Mouse (Mus musculus) midbrain, postnatal 0 days (tissue): ENCODE measurements around the gene Olfr103. TPM values are rescaled to one million over a fixed set of nuclear protein-coding genes. Genes with fewer than 3 reads are reported as not detected.

Source experiments
- ATAC-seq: fragments of 200-750 bp; cut with Nextera tagmentation; 2 replicates; pipeline ENCODE4 v1.8.0; 2017; ENCODE audit warnings: moderate number of reproducible peaks, mild to moderate bottlenecking, moderate TSS enrichment, moderate library complexity; ENCODE audit not compliant: low FRiP score
- DNase-seq: peaks from one replicate; pipeline ENCODE4 v3.0.0-alpha.2; 2015; ENCODE audit warnings: low spot score
- H3K27ac ChIP-seq: fragments of 300-500 bp; sonication (generic); 2 replicates; pipeline ENCODE4 v1.5.1; 2014; ENCODE audit warnings: low read depth, mild to moderate bottlenecking, low read length, mixed read lengths
- H3K27me3 ChIP-seq: fragments of 300-500 bp; sonication (generic); 2 replicates; pipeline ENCODE4 v1.6.1; 2014; ENCODE audit warnings: low read length, control low read depth, mixed read lengths; ENCODE audit not compliant: insufficient read depth
- H3K36me3 ChIP-seq: fragments of 300-500 bp; sonication (generic); 2 replicates; pipeline ENCODE4 v1.6.1; 2014; ENCODE audit warnings: low read length, control low read depth, mixed read lengths; ENCODE audit not compliant: insufficient read depth
- H3K4me1 ChIP-seq: fragments of 300-500 bp; sonication (generic); 2 replicates; pipeline ENCODE4 v1.6.1; 2014; ENCODE audit warnings: mild to moderate bottlenecking, control low read depth, antibody characterized with exemption, low read length, mixed read lengths; ENCODE audit not compliant: insufficient read depth
- H3K4me2 ChIP-seq: fragments of 300-500 bp; sonication (generic); 2 replicates; pipeline ENCODE4 v1.6.1; 2014; ENCODE audit warnings: low read depth, mild to moderate bottlenecking, low read length, mixed read lengths; ENCODE audit not compliant: poor library complexity, severe bottlenecking
- H3K4me3 ChIP-seq: fragments of 300-500 bp; sonication (generic); 2 replicates; pipeline ENCODE4 v1.5.1; 2014; ENCODE audit warnings: low read depth, mild to moderate bottlenecking, low read length, moderate library complexity
- H3K9ac ChIP-seq: fragments of 300-500 bp; sonication (generic); replicated peaks from 2 replicates; pipeline ENCODE4 v1.6.1; 2014; ENCODE audit warnings: mild to moderate bottlenecking, low read length, moderate library complexity, mixed read lengths; ENCODE audit not compliant: poor library complexity, severe bottlenecking
- H3K9me3 ChIP-seq: fragments of 300-500 bp; sonication (generic); 2 replicates; pipeline ENCODE4 v1.6.1; 2016; ENCODE audit warnings: low read length, control low read depth
- CTCF ChIP-seq: IDR thresholded peaks from 2 replicates; pipeline ENCODE4 v1.5.1; 2016; ENCODE audit warnings: antibody characterized with exemption, mild to moderate bottlenecking
- WGBS: fragments of 180-500 bp; shearing (Covaris S2); extraction: QIAGEN DNeasy Blood & Tissue Kit; methylation state at CpG from one replicate; pipeline ENCODE4 v1.1.7; 2014; 5-methylcytosine and 5-hydroxymethylcytosine counted together
- polyA plus RNA-seq: library from polyadenylated mRNA; unstranded; fragments of >200 nt; fragmentation: Nextera tagmentation; extraction: Ambion mirVana; gene quantifications from 2 replicates; pipeline ENCODE4 v1.2.1, GENCODE M21; 2015
- total RNA-seq: library from RNA; depleted of rRNA; stranded (reverse); fragments of >200 nt; gene quantifications from 2 replicates; pipeline ENCODE4 v1.2.3, GENCODE M21; 2014; rRNA removed

Olfr103 gene
- not detected in 2 replicates for total RNA-seq
- not detected in 2 replicates for polyA plus RNA-seq

DNA sequence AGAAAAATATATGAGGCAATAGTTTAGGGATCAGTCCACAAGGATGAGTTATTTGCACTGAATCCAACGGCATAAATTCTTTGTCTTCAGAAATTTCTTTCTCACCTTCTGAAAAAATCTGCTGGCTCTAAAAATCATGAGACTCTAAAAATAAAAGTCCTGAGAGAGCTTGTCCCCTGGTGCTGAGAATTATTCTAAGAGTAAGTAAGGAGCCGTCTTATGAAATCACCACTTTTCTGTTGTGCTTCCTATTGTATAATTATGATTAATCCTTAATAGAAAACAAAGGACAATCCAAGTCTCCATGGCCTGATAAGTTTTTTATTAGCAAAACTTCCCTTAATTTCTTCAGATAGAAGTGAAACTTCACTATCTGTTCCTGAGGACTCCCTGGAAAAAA lies at the start of gene Olfr103:
Gene Olfr103, minus strand, starts transcription at position 101 of the 400 bp plus-strand sequence.
- Histone ChIP-seq H3K27ac (no peak within 1 kb of the TSS), H3K4me2 (no peak within 1 kb of the TSS), H3K36me3 (no peaks in the 10 kb centered on the region), H3K4me1 (no peaks in the 10 kb centered on the region), H3K27me3 (no peaks in the 10 kb centered on the region), H3K9ac (no peak within 1 kb of the TSS), H3K9me3 (no peaks in the 10 kb centered on the region), H3K4me3 (no peak within 1 kb of the TSS)
- no peak for DNase-seq
- 85% methylated on average over 2 of the region's 2 CpGs for WGBS
- no peak for TF ChIP-seq CTCF
- no peak for ATAC-seq

DNA sequence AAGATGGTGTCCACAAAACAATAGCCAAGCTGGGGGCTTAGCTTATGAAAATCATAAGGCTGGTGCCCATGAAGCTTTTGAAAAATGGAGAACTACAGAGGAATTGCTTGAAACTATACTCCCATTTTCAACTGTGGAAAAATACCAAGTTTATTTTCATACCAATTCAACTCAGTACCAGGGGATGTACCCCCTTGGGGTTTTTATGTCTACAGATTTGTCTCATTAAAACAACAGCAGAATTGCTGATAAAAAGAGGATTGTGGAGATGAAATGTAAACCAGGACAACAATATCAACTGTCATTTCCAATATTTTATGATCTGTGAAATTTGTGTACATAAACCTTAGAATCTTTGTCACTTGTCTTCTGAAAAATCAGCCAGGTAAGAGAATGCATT lies 39.2 kb upstream of the Olfr103 start, which contains the start of gene Olfr105-ps:
Gene Olfr105-ps, plus strand, starts transcription at position 301 of the 400 bp plus-strand sequence.
- no peak for DNase-seq
- no peaks in the 10 kb centered on the region for H3K9me3 ChIP-seq
- ATAC-seq: no peak
- H3K9ac ChIP-seq: no peak within 1 kb of the TSS
- H3K27me3 ChIP-seq: no peaks in the 10 kb centered on the region
- no peak within 1 kb of the TSS for H3K4me2 ChIP-seq
- H3K27ac ChIP-seq: no peak within 1 kb of the TSS
- H3K4me1 ChIP-seq: no peaks in the 10 kb centered on the region
- H3K36me3 ChIP-seq: no peaks in the 10 kb centered on the region
- no peak for TF ChIP-seq CTCF
- no peak within 1 kb of the TSS for H3K4me3 ChIP-seq

DNA sequence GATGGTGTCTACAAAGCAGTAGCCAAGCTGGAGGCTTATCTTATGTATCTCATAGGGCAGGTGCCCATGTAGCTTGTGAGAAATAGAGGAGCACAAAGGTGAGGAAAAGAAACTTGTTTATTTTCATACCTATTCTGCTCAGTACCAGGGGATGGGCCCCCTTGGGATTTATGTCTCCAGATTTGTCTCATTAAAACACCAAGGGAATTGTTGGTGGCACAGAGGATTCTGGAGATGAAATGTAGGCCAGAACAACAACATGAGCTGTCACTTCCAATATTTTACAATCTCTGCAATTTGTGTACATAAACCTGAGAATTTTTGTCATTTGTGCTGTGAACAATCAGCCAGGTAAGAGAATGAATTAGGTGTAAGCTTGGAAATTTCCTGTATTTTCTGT lies 19.8 kb upstream of the Olfr103 start, which contains the start of gene Olfr104-ps:
Gene Olfr104-ps, plus strand, starts transcription at position 301 of the 400 bp plus-strand sequence.
- Histone ChIP-seq H3K4me2 (no peak within 1 kb of the TSS), H3K9me3 (no peaks in the 10 kb centered on the region), H3K4me3 (no peak within 1 kb of the TSS), H3K27me3 (no peaks in the 10 kb centered on the region), H3K4me1 (no peaks in the 10 kb centered on the region), H3K9ac (no peak within 1 kb of the TSS), H3K36me3 (no peaks in the 10 kb centered on the region), H3K27ac (no peak within 1 kb of the TSS)
- ATAC-seq (no peak), DNase-seq (no peak)
- TF ChIP-seq CTCF: no peak

DNA sequence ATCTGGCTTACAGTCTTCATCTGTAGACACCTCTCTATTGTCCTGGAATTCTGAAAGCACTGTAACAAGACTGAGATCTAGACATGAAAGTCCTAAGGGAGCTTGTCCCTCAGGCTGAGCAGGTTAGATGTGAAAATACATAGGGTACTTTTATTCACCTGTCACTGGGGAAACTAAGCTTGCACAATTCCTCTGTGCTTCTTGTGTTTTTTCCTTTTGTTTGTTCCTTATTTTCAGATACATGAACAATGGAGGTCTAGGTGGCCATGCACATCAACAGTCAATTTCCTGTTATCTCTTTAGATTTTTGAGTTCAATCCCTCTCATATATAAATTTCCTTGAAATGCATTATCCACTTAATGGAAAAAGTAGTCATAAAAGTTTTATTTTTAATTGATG lies 22.5 kb downstream of the Olfr103 start, which contains the start of gene Olfr102:
Gene Olfr102, minus strand, starts transcription at position 101 of the 400 bp plus-strand sequence.
- Histone ChIP-seq H3K9me3 (no peaks in the 10 kb centered on the region), H3K9ac (no peak within 1 kb of the TSS), H3K4me2 (no peak within 1 kb of the TSS), H3K27ac (no peak within 1 kb of the TSS), H3K4me1 (no peaks in the 10 kb centered on the region), H3K4me3 (no peak within 1 kb of the TSS), H3K36me3 (no peaks in the 10 kb centered on the region), H3K27me3 (no peaks in the 10 kb centered on the region)
- DNase-seq (no peak), ATAC-seq (no peak)
- no peak for TF ChIP-seq CTCF

DNA sequence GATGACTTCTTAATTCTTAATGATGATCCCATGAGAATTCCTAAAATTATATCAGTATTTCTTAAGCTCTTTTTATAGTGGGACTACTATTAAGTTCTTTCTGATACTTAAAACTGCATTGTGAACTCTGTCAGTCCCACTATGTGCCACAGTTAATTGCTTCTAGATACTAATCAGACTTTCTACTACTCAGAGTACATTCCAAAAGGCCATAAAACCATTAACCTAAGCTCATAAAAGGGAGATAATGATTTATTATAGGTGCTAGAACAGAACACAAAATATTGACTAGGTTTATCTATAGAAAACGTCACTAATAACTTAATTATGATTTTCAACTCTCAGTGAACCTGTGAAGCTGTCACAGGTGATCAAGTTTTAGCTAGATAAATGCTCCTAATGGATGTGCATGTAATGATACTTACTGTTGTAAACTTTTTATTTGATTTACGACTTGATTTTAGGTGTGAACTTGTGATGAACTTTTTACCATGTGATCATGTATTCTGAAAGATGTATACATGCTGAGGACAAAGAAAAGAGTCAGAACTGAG lies 29.3 kb downstream of the Olfr103 start:
- H3K36me3 ChIP-seq: no peaks in the 10 kb centered on the region
- H3K27me3 ChIP-seq: no peaks in the 10 kb centered on the region
- H3K4me1 ChIP-seq: no peaks in the 10 kb centered on the region
- H3K4me3 ChIP-seq: no peak overlapping the region
- no peak overlapping the region for H3K4me2 ChIP-seq
- H3K9me3 ChIP-seq: no peaks in the 10 kb centered on the region
- DNase-seq: no peak
- H3K9ac ChIP-seq: no peak overlapping the region
- WGBS: 50% methylated on average over 2 of the region's 2 CpGs
- no peak for TF ChIP-seq CTCF
- ATAC-seq: no peak
- no peak overlapping the region for H3K27ac ChIP-seq

DNA sequence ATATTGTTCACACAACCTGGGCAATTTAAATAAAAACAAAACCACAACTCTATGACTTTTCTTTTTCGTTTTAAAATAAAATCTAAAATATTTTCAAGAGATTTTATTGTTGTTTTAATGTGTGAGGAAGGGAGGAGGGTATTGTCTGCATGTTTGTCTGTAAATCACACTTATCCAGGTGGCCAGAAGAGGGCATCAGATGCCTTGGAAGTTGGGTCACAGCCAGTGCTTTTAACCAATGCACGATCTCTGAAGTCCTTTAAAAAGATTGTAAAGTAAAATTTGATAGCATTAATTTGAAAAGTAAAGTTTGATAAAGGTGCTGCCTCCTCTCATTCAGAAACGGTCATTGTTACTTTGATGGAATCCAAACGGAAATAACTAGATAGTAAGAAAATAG lies 31.0 kb downstream of the Olfr103 start:
- H3K9me3 ChIP-seq: no peaks in the 10 kb centered on the region
- no peak overlapping the region for H3K9ac ChIP-seq
- no peak overlapping the region for H3K4me2 ChIP-seq
- no peak overlapping the region for H3K27ac ChIP-seq
- peak; percentile 39 for DNase-seq
- H3K36me3 ChIP-seq: no peaks in the 10 kb centered on the region
- H3K4me1 ChIP-seq: no peaks in the 10 kb centered on the region
- no peak for ATAC-seq
- peak; percentile 66 for TF ChIP-seq CTCF
- no peaks in the 10 kb centered on the region for H3K27me3 ChIP-seq
- H3K4me3 ChIP-seq: no peak overlapping the region
- WGBS: 45% methylated on average over 4 of the region's 4 CpGs
